Mouse (Mus musculus): ENCODE results near the gene Chst13.

Chst13 gene

DNA sequence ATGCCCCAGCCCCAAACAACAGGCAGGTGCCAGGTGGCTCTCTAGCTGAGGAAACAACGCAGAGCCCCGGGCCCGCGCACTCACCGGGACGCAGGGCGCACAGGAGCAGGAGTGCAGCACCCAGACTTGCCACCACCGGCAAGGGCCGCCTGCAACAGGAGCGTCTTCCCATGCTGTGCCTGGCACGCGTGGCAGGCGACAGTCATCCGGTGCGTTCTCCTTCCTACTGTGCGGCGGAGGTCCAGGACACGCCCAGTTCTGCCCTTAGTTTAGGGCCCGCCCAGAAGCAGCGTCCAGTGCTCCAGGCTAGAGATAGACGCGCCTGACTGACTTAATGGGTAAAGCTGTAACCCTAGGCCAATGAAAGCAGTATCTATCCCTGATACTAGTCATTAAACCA lies at the start of gene Chst13:
Gene Chst13, minus strand, starts transcription at position 195 of the 400 bp plus-strand sequence.
- DNase-seq, result peak; percentile 50

DNA sequence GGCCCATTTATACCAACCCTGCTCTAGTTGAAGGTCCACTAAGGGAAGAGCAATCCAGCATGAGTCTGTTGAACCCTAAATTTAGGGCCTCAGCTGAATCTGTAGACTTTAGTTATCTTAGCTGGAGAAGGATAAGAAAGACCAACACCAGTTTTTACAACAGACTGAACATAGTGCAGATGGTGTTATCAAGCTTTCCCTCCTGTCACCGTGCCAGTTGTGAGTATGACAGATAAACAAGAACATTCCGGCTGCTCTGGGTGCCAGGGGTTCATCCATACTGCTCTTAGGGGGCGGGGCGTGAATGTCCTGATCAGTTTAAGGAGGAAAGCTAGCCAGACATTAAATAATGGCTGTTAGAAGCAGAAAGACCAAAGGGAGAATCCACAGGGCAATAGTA lies 49.7 kb upstream of the Chst13 start:
- peak; percentile 72 for DNase-seq

DNA sequence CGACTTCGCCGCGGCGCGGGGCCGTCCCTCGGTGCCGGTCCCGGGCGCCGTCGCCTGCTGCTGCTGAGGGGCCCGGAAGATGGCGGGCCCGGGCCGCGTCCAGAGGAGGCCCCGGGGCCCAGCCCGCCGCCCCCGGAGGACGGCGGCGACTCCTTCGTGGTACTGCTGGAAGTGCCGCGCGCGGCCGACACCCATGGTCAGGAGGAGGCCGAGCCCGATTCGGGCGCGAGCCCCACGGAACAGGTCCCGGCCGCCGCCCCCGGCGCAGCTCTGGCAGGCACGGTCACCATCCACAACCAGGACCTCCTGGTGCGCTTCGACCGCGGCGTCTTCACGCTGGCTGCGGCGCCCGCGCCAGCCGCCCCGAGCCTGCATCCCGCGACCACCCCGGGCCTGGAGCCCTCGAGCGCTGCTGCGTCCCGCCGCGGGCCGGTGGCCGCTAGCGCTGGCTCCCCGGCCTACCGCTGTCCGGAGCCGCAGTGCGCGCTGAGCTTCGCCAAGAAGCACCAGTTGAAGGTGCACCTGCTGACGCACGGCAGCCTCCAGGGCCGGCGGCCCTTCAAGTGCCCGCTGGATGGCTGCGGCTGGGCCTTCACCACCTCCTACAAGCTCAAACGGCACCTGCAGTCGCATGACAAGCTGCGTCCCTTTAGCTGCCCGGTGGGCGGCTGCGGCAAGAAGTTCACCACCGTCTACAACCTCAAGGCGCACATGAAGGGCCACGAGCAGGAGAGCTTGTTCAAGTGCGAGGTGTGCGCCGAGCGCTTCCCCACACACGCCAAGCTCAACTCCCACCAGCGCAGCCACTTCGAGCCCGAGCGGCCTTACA lies 45.0 kb upstream of the Chst13 start:
- DNase-seq, result peak; percentile 42

DNA sequence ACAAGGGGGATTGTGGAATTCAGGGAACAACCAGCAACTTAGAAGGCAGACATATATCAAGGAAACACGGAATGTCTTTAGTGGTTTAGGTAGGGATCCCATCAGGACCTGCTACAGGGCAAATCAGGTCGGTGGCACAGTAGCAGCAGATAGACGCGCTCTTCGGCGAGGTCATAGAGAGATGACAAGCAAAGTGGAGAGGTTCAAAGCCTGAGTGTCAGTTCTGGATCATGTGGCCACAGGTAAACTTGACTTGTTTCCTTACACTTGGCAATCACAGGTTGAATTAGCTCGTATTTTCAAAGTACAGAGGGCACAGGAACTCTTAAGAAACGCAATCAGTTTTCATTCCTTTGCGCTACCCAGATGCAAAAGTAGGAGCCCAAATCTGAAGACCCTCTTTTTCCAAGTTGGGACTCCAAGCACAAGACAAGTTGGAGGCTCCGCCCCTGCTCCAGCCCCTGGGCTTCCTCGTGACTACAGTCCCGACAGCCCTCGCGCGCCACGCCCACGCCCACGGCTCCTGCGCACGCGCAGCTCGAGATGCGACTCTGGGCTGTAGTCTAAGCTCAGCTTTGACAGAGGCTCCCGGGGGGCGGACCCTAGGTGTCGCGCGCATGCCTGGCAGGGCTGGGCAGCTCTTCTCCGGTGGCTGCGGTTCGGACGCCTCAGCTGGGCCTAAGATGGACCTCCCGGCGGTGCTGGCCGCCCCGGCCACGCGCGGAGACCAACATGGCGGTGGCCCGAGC lies 44.2 kb upstream of the Chst13 start, which contains the start of gene Zxdc:
Gene Zxdc, plus strand, starts transcription at position 517 of the 749 bp plus-strand sequence.
- DNase-seq, result peak; percentile 100

DNA sequence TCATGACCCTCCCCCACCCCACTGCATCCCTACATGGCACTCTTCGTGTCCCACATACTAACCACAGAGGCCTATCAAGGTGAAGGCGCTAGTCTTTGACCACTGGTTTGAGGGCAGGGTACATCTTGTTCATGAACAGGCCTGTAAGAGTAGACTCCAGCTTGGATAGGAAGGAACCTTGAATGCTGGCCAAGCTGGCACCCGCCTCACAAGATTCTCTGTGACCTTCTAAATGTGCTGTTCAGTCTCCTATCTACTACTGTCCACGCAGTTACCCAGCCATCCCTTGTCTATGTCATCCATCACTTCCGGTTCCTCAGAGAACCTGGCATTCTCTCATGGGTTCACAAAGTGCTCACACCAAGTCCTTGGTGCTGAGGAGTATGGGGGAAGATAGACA lies 38.3 kb upstream of the Chst13 start:
- DNase-seq, result no peak

DNA sequence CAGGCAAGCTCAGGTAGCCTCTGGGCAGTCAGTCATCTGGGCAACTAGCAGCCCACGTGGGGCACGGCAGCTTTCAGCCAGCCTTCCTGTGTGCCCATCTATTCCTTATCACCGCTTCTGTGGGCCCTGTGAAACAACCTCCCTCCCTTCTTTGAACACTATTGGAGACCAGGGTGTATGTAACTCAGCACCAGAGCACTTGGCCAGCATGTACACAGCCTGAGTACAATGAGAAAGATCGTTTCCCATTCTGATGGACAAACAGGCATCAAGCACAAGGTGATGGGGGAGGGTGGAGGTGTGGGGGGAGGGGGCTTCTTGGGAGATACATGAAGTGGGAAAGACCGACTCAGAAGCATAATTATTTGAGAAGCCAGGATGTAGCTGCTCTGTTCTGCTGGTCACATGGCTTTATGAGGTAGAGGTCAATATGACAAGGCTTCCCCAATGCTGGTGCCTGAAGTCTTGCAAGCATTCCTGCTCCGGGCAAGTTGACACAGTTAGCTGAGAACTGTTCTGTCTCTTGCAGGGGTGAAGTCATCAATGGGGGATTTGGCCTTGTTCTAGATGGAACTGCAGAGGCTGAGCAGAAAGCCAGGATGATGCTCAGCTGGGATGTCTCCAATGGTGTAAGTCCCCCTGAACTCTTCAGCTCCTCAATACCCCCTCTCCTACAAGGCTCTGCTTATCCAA lies 36.1 kb upstream of the Chst13 start:
- no peak for DNase-seq

DNA sequence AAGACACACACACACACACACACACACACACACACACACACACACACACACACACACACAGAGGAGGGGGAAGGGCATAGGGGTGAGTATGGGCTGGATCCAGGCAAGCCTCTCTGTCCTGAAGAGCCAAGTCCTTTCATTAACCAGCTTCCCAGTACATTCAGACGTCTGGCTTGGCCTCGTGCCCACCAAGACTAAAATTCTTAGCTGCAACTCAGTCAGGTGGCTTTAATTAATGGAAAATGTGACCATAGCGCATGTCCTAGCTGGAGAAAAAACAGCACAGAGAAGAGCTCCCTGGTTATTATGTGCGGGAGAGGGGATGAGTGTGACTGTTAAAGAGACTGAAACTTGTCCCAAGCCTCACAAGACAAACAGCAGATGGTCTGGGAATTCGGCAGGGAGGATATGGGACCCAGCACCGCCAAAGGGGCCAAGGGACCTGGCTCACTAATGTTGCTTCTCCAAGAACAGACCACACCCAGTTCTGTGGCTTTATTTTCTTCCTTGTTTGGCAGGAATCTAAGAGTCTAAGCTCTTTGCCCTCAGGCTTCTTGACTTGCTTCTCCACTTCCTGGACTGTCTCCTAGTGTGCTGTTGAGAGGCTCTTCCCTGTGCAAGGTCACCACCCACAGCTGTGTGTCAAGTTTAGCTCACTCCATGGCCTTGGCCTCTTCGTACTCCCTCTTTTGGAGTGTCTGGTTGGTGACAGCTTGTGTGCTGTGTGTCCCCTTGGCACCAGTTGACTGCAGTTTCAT lies 35.2 kb upstream of the Chst13 start:
- DNase-seq, result peak; percentile 66

DNA sequence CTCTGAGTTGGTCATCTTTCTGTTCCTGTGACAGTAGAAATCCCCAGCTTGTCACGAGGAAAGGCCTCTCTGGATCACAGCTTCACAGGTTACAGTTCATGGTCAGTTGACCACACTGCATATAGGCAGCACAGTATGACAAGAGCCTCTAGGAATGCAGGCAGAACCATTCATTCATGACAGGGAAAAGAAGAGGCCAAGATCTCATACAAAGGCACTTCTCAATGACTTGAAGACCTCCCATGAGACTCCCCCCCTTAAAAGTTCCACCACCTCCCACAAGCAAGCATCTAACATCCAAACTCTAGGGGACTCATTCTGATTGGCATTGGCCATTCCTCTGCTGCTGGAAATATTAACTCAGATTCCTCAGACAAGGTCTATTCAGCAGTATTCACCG lies 34.5 kb upstream of the Chst13 start:
- DNase-seq, result no peak

DNA sequence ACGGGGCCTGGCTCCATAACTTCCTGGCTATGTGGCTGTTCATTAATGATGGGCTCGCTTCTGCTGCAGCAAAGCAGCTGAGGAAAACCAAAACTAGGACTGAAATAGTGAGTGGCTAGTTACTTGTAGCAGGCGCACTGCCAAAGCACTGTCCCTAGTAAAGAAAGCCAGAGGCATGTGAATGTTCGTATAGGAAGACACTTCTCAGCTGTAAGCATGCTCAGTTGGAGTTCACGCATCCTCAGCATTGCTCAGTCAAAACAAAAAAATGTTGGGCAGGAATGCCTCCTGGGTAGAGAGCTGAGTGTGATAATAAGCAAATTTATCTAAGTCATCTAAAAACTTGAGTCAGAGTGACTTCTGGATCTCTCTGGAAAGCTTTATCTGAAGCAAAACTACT lies 33.2 kb upstream of the Chst13 start:
- DNase-seq, result no peak

DNA sequence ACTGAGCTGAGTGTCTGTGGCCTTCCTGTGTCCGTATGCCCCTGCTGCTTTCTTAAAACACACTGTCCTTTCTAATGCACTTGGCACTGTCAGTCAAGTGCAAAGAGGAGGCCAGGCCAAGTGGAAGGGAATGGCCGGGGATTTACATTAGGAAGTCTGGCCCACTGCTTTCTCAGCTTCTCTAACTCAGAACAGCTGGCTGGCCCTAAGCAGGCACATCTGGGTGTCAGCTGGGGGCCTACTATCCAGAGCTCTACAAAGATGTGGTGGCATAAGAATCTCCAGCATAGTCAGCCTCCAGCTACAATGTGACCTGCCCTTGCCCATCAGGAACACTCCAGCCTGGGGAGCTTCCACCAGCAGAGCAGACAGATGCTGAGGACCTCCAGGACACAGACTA lies 25.0 kb upstream of the Chst13 start:
- no peak for DNase-seq

DNA sequence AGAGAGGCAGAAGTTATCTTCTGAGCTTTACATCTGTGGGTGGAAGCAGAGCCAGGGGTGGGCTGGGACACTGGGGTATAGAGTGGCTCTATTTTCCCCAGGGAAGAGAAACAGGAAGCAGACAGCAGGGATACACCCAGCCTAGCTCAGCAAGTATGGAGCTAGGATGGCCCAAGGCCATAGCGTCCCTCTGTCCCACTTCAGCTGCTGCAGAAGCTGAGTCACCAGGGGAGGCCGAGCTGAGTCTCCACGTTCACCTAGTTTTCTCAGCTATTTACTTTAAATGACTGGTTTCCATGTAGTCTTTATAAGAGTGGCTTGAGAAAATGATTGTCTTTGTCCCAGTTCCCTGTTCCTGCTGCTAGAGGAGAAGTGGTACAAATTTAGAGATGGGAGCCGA lies 23.5 kb upstream of the Chst13 start:
- no peak for DNase-seq

DNA sequence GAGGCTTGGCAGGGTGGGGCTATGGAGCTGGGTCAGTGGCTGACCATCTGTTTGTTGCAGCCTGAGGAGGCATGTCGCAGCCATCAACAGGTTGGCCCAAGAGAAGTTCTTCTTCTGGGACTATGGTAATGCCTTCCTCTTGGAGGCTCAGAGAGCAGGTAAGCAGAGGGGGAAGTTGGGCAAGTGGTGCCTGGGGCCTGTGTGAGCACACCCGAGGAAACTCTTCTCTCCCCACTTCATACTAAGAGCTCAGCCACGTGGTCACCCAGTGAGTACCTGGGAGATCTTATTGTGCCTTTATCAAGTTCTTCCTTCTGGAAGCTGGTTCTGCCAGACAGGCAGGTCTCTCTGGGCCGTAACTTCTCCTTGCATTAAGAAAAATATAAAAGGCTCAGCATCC lies 22.2 kb upstream of the Chst13 start:
- no peak for DNase-seq

DNA sequence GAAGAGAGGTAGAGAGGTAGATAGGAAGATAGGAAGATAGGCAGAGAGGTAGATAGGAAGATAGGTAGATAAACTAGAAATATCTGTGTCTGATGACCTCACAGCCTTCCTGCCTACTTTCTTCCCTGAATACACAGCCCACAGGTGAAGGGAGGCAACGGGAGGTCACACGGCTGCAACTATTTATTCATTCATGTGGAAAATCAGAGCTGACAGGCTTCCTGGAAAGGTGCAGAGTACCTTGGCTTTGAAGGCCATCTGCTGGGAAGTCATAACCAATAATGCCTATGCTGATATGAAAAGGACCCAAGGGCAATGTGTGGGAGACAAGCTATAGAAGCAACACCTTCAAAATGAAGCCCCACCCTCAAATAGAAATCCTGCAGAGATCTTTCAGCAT lies 17.4 kb upstream of the Chst13 start:
- DNase-seq, result no peak

DNA sequence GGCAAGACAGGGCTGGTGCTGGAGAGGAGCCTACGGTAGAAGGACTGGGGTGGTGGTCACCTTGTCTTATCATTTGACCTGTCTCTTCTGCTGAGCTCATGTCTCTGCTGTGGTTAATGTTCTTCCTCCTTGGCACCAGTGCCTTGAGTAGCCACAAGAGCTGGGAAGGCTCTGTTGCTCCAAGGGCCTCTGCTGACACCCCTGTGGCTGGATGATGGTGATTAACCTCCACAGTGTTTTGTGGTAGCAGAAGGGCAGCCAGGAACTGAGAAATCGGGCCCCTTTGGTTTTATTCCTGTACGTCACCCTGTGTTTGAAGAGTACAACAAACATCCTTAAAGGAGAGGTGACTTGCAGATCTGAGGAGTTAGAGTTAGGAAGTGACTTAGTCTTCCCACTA lies 9.3 kb upstream of the Chst13 start:
- DNase-seq, result no peak

DNA sequence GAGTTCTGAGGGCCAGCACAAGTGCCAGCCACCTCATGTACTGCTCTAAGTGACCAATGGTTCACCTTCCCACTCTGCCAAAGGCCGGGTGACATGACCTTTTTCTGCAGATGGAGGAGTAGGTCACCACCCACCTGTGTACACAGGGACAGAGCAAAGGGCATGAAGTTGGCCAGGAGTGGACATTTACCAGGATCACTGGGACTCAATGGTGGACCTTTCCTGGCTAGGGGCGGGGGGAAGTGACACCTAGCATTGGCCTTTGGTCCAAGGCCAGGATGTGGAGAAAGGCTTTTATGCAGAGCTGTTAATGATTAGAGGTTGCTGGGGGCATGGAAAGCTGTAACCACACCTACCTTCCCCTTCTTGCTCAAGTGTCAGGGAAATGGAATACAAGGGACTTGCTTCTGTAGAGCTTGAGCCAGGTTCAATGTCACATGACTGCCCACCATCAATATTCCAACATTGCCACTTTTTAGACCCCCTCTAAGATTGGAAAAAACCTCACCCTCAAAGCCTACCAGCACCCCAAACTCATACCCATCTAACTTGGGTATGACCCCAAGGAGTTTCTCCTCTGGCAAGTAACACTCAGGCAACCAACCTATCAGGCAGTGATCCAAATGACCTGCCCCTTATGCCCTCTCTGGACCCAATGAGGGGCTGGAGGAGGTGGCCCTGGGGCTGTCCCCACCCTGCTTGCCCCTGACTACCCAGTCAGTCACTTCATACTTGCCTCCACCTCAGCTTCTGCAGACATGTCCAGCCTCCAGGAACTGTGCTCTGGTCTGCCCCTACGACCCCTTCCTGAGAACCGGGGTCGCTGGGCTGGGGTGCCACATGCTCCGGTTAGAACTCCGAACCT lies 7.8 kb upstream of the Chst13 start, which contains the start of gene Uroc1:
Gene Uroc1, plus strand, starts transcription at position 724 of the 865 bp plus-strand sequence.
- DNase-seq, result no peak

DNA sequence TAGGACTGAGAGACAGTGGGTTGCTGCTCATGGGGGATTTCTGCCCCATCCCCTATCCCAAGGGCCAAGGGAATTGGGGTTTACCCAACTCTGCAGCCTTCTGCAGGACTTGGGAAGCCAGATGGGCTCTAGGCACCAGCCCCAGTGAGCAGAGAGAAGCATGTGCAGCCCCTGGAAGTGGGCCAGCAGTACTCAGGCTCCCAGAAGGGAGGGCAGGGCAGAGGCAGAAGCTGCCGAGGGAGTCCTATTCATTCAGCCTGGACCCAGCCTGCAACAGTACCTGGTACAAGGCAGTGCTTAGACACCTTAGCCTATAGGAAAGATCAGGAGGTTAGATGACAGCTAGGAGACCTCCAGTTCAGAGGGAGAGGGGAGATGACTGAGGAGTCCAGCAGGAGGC lies 5.0 kb upstream of the Chst13 start:
- peak; percentile 47 for DNase-seq

DNA sequence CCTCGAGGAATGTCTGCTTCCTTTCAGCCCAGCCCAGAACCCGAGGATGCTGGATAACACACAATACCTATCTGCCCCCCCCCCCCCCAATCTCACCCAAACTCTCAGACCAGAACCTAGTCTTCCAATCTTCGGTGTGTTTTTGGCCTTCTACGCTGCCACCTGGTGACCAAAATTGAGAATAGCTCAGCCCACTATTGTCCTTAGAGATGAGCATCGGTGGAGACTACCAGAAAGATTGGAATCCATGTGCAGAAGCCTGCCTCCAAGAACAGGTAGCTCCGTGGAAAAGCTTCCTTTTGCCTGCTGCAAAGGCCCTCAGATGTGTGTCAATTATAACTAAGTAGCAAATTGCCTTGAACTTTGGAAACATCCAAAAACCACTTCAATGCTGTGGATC lies 2.7 kb upstream of the Chst13 start:
- DNase-seq, result peak; percentile 23

DNA sequence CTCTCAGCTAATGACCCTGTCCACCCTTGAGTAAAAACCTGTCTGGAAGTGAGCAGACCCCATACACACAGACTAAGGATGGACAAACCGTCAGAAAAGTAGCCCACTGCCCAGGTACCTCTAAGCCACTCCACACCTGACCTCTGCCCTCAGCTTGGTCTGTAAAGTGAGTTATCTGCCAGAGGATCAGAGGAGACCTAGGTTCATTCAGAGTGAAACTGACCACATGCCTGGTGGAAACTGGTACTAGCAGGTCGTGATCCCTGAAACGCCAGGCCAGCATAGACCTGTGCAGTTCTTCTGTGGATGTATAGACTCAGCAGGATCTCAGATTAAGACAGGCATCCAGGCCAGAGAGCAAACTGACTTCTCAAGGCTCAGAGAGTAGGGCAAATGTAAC lies 522 bp downstream of the Chst13 start:
- DNase-seq, result no peak

DNA sequence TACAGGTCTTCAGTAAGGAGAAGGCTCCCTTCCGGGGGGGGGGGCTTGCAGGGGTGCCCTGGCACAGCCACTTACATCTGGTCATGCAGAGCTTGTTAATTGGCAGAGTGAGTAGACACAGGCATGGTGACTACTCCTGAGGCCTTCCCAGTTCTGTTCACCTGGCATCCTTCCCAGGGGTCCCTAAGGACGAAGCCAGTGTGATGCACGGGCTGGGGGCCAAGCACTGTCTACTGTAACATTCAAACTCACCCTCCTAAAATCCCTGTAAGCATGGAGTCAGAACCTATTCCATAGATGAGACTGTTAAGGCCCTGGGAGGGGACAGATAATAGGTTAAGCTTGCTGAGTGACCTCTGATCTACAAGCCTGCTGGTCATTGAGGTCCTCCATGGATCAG lies 959 bp downstream of the Chst13 start:
- no peak for DNase-seq

DNA sequence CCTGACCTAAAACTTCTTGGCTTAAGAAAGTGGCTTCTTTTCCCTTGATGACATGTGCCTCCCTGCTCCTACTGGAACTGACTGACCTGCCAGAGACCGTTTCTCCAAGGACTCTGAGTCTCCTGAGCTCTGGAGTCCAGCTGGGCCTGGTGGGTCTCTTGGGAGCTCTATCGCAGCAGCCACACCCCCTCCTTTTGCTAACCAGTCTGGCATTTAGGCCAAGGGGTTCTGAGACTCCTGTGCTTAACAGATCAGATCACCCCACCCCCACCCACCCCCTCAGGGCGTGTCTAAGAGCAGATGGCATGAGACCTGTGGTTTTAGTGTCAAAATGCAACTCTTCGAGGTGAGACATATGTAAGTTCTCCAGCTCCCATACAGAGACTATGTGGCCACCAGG lies 3.2 kb downstream of the Chst13 start:
- DNase-seq, result no peak

DNA sequence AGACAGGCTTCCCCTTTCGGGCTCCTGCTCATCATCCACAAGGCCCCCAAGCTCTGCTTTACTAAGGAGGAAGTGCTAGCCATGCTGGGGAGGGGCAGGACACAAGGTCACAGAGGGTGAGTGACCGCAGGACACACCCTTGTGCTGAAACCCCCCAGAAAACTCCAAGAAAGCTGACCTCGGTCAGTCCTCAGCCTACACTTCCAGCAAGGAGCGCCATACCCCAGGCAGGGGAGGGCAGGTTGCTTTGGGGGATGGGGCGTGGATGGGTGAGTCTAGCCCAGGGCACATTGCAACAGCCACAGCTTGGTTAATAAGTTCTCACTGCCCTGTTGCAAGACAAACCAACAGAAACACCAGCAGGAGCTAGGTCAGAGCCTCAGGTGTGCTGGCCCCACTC lies 4.6 kb downstream of the Chst13 start:
- no peak for DNase-seq
